Mouse (Mus musculus) hindbrain, embryonic 15.5 days (tissue): ENCODE measurements around the gene Ccn5. TPM values are rescaled to one million over a fixed set of nuclear protein-coding genes. Genes with fewer than 3 reads are reported as not detected.

Experiments
- polyA plus RNA-seq: library from polyadenylated mRNA; unstranded; fragments of >200 nt; fragmentation: Nextera tagmentation; extraction: Ambion mirVana; gene quantifications from 2 replicates; pipeline ENCODE4 v1.2.1, GENCODE M21; 2015

Gene Ccn5
- polyA plus RNA-seq, 1 experiment from 2014 or later: 0.23 TPM

Other genes starting within 250 kb of the Ccn5 start
- gene Ttpal, start 218.5 kb upstream of the Ccn5 start, polyA plus RNA-seq: 41.2 and 41.6 TPM in 2 replicates
- gene Serinc3, start 175.7 kb upstream of the Ccn5 start, polyA plus RNA-seq: 31.2 and 33.5 TPM in 2 replicates
- 109 and 115 TPM in 2 replicates for gene Pkig, start 162.5 kb upstream of the Ccn5 start, polyA plus RNA-seq
- gene Ada, start 70.6 kb upstream of the Ccn5 start, polyA plus RNA-seq: 4.2 and 4.4 TPM in 2 replicates
- 0.16 and 0.25 TPM in 2 replicates for gene Kcnk15, start 32.8 kb downstream of the Ccn5 start, polyA plus RNA-seq
- 18.2 and 21.5 TPM in 2 replicates for gene Rims4, start 97.8 kb downstream of the Ccn5 start, polyA plus RNA-seq
- gene Ywhab, start 174.1 kb downstream of the Ccn5 start, polyA plus RNA-seq: 488 and 498 TPM in 2 replicates
- gene Pabpc1l, start 204.6 kb downstream of the Ccn5 start, polyA plus RNA-seq: 1.2 and 1.8 TPM in 2 replicates
- gene Stk4, start 249.5 kb downstream of the Ccn5 start, polyA plus RNA-seq: 17.5 and 21.4 TPM in 2 replicates